Mouse (Mus musculus): Measurements from ENCODE around the gene Cdh16.
A peak's percentile ranks its signal among the peaks of the same experiment; 100 is the strongest.

Gene Cdh16

DNA sequence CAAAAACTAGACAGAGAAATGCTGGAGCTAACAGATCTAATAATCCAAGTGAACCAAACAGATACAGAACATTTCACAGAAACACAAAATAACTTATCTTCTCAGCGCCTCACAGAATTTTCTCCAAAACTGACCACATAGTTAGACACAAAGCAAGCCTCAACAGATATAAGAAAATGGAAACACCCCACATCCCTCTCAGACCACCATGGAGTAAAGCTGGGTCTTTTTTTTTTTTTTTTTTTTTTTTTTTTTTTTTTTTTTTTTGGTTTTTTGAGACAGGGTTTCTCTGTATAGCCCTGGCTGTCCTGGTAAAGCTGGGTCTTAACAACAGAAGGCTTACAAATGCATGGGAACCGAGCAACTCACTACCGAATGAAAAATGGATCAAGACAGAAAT, 47.4 kb downstream of the Cdh16 start:
- no peak for DNase-seq (ENCODE audit: low spot score in 2 of 2)

DNA sequence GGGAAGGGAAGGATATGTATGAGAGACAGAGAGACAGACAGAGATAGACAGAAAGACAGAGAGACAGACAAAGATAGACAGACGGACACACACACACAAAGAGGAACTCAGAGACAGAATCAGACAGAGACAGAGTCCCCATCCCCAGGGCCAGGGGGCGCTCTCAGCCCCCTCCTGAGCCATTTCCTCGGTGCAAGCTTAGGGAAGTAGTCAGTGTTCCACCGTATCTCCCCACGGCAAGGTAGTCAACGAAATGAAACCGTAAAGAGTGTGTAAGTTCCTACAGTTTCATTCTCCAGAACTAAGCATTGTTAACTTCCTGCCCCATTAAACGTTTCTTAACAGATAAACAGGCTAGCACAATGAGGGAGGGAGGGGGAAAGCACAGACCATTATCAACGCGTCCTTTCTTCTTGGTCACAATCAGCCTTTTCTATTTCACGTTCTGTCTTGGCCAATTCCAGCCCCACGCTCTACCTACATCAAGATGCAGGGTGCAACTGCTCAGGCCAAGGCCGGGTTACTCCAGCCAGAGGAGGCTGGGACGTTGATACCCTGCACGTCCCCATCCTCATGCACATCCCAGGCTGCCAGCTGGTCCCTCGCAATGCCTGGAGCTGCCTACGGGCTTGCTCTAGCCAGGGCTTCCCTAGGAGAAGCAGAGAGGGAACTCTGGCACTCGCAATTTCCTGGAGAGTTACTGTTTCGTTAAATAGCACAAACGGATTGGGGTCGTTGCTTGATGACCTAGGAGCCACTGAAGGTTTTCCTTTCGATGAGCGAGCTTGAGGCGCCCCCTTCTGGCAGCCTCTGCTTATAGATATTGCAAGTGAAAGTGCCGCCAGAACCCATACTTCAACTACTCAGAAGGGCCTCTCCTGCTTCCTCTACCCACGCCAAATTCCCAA, 53.5 kb downstream of the Cdh16 start:
- peak; percentile 76 to 81 for DNase-seq (ENCODE audit: low spot score in 2 of 2)

- no peak for DNase-seq (ENCODE audit: low spot score in 2 of 2)
Observed at GRCm38 (mm10) chr8:104569559-104569958, 54.6 kb downstream of the Cdh16 start.

DNA sequence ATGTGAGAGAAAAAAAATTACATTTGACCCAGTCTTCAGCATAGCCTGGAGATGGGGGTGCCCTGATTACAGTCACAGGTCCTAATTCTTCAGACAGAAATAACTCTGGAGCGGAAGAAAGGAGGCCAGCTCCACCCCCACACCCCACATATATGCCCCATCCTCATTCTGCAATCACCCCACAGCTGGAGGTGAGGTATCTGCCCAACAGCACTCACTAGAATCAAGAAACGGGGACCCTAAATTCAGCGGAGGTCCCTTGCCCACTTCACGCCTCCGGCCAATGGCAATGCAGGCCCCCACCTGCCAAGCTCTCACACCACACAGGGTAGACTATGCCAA, 58.8 kb downstream of the Cdh16 start:
- DNase-seq (ENCODE audit: low spot score in 2 of 2), result no peak

- DNase-seq (ENCODE audit: low spot score in 2 of 2), result peak; percentile 55 to 73
Observed at GRCm38 (mm10) chr8:104564633-104565456, 59.4 kb downstream of the Cdh16 start.

DNA sequence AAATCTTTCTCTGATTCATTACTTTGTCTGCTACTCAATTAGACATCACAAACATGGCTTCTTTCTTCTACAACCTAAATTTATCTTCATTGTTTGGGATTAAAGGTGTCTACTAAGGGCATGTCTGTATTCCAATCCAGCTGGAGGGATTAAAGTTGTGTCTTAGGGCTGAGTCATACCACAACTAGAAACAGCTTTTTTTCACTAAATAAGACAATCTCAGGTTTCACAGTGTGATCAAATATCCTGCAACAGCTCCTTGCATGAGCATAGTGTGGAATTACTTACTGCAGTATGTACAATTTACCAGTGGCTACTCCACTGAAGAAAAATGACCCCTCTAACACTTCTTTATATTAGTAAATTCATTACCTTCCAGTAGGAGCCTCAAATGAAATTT, 63.5 kb downstream of the Cdh16 start:
- DNase-seq (ENCODE audit: low spot score in 2 of 2), result no peak

- DNase-seq (ENCODE audit: low spot score in 2 of 2), result no peak
Observed at GRCm38 (mm10) chr8:104557226-104557625, 67.0 kb downstream of the Cdh16 start.

GRCm38 (mm10) chr8:104555191-104555590, 69.0 kb downstream of the Cdh16 start:
- no peak for DNase-seq (ENCODE audit: low spot score in 2 of 2)
